Mouse (Mus musculus): ENCODE measurements around the gene Ppfibp2.

Gene Ppfibp2

DNA sequence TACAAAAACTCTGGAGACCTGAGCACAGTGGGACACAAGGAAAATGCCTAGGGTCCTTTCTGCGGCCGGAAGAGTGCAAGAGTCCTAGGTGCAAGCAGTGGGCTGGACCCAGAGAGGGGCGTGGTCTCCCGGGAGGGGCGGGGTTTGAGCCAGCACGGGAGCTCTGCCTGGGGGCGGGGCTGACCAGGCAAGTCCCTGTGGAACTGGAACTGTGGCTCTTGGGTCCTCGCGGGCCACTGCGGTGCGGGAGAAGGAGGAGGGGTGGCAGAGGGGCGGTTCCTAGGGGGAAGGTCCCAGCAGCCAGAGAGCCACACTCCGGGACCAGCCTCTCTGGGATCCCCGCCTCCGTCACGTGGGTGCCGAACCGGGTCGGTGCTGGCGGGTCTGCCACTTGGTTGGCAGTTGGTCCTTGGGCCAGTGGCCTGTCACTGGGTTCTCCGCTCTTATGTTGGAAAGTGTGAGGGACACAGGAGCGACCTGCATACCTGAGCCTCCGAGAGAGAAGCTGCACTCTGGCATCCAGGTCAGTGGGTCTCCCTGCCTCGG, at the start of gene Ppfibp2:
Gene Ppfibp2 (plus strand): TSS at position 351 of the 546 bp plus-strand sequence.
- DNase-seq (ENCODE audit: low spot score) = peak; percentile 95

DNA sequence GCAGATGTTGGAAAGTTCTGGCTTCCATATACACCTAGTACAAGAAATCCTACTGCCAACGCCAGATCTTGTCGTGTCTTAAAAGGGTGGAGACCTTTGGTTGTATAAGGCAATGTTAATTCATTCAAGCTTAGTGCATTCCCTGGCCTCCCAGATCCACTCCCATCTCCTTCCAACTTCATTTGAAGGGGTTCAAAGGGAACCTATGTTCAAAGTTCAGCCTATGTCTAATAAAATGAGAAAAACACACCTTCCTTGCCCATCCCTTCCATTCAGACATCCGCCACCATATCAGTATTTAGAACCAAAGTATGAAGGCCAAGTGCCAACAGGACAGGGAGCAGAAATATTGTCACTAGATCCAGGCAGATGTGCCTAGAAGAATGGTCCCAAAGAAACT, 47.1 kb upstream of the Ppfibp2 start:
- no peak for DNase-seq (ENCODE audit: low spot score)

DNA sequence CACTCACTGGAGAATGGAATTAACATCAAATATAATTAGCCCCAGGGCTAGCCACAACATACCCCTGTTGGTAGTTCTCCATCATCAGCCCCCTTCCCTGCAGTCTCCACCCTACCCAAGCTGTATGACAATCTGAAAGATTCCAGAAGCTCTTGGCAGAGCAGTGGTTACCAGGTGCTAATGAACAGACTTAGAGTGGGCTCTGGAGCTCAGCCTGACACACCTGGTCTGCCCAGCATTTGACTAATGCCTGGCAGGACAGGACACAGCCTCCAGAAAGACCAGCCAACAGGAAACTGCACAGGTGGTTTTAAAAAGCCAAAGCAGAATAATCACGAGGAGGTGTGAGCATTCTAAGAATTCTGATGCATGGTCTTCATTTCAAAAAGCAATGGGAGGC, 41.5 kb upstream of the Ppfibp2 start:
- no peak for DNase-seq (ENCODE audit: low spot score)

DNA sequence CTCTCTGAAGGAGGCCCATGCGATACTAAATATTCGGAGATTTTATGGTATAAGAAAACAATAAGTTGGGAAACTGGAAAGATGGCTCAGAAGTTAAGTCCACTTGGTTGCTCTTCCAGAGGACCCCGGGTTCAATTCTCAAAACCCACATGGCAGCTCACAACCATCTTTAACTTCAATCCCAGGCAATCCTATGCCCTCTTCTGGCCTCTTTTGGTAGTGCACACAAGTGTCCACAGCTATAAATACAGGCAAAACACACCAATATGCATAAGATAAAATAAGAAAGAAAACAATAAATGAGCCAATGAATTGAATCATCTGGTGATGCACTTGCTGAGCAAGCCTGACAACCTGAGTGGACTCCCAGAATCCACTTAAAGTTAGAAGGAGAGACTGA, 39.1 kb upstream of the Ppfibp2 start:
- no peak for DNase-seq (ENCODE audit: low spot score)

DNA sequence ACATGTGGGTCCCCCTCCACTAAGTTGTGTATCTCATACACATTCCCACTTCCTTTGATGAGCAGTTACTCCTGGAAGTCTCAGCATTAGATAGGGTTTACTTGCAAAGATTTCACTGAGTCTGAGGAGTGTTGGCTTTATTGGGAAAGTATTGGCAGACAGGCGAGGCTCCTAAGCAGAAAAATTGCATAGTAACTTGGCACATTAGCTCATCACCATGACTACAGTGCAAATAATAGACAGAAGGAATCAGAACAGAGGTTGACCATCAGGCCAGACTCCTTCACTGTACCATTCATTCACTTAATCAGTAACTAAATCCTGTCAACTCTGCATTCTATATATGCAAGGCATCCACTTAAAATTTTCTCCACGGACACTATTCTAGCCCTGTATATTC, 34.3 kb upstream of the Ppfibp2 start:
- no peak for DNase-seq (ENCODE audit: low spot score)

DNA sequence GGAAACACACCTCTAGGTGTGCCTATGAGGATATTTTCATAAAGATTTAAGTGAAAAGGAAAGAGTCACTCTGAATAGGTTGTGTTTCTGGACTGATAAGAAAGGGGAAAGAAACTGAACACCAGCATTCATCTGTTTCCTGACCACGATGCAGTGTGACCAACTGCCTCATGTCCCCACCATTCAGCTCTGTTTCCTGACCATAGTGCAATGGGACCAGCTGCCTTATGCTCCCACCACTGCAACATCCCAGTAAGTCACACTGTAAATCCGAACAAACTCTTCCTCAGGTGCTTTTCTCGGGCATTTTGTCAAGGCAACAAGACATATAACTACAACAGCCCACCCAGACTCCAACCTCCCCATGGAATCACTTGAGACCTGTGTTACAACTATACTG, 33.4 kb upstream of the Ppfibp2 start:
- DNase-seq (ENCODE audit: low spot score) = no peak

DNA sequence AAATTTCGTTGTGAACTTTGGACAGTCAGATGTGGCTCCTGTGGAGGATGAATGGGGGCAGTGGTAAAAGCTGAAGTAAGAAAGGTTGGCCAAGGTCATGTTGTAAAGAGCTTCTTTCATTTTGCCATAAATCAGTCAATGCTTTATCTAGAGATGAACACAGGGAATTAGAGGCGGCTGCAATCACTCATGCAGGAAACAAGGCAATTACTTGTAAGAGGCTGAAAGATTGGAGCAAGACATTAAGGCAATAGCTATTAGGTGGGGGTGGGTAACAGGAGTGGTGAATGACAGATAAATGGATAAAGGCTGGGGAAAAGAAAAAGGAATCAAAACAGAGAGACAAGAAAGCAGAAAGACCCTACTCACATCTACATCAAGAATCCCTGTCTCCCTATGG, 31.3 kb upstream of the Ppfibp2 start:
- DNase-seq (ENCODE audit: low spot score) = no peak

DNA sequence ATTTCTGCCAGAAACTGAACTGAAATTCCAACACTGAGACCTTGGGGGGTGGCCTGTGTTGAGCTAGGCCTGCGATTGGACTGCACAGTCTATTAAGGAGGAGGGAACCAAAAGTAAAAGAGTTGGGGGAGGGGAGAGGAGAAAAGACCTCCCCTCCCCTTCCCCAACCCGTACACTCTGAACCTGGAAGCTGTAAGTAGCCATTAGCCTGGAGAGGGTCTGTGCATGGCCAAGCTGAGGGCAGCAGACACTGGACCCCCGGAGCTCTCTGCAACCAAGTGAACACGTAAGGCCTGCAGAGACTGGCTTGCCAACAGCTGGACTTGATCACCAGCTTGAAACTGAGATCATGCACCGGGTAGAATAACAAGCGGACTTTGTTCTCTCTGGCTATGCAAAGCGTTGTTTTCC, 27.7 kb upstream of the Ppfibp2 start, which contains the start of gene Olfml1:
Gene Olfml1 (plus strand): TSS at position 186 of the 411 bp plus-strand sequence.
- DNase-seq (ENCODE audit: low spot score) = peak; percentile 8

DNA sequence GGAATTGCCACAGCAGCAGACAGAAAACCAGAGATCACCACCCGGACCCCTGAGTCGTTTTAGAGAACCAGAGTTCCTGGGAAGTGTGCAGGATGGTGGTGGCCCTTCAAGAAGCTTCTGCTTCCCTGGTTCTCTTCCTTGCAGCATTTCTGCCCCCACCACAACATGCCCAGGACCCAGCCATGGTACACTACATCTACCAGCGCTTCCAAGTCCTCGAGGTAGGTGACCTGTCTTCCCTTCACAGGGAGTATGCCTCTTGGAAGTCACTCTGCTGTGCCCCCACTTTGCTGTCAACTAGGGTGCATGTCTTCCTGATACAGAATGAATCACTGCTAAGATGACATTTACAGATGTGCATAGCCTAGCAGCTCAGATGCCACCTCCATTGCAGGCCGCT, 27.3 kb upstream of the Ppfibp2 start:
- DNase-seq (ENCODE audit: low spot score) = no peak

DNA sequence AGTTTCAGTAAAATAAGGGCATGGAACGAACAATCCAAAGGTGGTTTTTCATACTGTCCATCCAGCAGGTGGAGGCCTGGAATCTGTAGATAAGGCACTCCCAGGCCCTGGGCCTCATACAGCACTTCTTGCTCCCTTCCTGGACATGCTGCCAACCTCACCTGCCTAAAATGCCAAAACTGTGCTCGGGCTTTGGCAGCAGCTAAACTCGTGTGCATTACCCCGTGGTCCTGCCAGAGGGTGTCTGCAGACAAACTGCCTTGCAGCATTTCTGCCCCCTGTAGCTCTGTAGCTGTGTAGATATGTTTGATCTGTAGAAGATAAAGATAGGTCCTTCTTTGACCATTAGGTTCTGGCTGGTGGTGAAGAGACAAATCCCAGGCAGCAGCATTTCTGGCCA, 26.0 kb upstream of the Ppfibp2 start:
- peak; percentile 11 for DNase-seq (ENCODE audit: low spot score)

DNA sequence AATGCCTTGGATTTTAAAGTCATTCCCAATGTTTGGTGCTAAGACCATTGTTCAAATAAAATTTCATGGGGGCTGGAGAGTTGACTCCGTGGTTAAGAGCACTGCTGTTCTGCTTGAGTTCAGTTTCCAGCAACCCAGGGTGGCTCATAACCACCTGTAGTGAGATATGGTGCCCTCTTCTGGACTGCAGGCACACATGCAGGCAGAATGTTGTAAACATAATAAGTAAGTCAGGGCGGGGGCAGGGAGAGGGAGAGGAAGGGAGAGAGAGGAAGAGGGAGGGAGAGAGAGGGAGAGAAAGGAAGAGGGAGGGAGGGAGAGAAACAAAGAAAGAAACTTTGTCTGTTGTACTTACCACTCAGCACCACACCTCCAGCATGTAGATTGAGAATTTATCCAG, 21.2 kb upstream of the Ppfibp2 start:
- DNase-seq (ENCODE audit: low spot score) = no peak

DNA sequence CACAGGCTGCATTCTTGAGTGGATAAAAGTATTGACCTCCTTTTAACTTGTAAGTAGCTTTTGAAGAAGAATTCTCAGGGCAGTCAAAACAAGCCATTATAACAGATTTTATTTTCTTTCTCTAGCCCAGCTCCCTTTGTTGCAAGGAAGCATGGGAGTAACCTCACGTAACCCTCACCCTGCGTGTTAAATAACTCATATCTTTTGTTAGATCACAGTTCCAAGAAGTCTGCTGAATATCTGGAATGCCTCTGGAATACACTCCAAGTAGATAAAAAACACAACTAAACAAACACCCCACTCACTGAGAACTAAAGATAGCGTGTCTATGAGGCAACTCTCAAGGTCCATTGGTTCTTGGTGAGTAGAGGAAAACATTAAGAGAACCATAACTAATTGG, 20.7 kb upstream of the Ppfibp2 start:
- no peak for DNase-seq (ENCODE audit: low spot score)

DNA sequence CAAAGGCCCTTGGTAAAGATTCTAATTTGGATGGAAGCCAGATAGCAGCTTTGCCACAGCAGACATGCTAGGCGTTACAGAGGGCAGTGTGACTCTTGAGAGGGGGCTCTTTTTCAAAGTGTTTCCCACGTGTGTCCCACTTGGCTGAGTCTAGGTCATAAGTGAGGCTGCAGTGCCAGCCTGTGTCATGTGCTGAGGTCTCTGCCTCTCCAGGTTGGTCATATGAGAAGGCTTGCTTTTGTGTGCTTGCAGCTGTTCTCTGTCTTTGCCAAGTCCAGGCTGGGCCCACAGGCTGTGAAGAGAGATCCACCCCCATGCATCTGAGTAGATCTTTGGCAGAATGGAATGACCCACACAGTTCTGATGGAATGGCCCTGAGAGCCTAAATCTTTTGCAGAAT, 2.4 kb upstream of the Ppfibp2 start:
- no peak for DNase-seq (ENCODE audit: low spot score)

DNA sequence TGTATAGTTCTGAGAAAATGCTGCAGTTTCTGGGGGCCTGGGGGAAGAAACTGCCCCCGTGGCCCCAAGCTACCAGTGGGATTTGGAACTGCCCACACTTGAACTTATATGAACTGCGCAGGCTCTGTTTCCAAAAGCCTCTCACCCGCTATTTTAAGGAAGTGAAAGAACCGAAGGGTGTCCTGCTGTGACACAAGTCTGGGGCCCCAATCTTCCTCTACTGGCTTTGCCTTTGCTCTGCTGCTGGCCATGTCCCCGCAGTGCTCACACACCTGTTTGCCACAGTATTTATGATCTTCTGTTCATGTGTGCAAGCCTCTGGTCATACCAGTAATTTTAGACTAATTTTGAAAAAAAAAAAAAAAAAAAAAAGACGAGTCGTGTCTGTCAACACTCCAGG, 1.1 kb upstream of the Ppfibp2 start:
- DNase-seq (ENCODE audit: low spot score) = no peak

DNA sequence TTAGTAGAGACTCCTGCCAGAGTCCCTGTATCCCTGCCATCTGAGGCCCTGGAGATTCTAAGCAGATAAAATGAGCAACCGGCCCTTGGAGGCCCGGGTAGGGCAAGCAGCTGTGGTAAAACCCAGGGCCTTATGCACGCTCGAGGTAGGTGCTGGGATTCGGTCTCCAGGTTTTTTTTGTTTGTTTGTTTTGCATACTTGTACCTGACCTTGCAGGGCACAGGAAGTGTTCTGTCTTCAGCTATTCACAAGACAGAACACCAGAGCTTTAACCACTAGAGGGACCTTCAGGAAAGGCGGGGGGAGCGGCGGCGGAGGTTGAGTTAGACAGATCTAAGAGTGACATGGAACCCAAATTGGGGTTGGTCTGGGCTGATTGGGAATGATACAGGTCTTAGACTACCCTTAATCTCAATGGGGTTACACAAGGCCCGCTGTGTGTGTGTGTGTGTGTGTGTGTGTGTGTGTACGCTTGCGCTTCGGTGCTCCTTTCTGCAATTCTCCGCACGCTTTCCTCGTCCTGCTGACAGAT, 616 bp upstream of the Ppfibp2 start:
- DNase-seq (ENCODE audit: low spot score) = peak; percentile 33

DNA sequence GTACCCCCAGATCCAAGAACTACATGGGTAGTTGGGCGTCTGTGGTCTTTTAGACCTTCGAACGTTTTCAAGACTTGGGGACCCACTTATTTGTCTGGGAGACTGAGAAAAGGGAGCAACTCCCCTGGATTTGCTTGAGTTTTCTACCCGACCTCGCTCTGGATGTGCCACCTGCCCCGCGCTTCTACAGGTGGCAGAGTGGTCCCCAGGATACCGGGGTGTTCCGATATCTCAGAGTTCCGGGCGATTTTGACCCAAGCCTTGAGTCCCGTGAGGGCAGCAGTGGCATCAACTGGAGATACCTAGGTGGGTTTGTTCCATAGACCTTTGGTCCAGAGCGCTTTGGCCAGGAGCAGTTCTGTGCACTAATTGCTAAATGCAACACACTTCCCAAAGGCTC, 419 bp downstream of the Ppfibp2 start:
- no peak for DNase-seq (ENCODE audit: low spot score)

DNA sequence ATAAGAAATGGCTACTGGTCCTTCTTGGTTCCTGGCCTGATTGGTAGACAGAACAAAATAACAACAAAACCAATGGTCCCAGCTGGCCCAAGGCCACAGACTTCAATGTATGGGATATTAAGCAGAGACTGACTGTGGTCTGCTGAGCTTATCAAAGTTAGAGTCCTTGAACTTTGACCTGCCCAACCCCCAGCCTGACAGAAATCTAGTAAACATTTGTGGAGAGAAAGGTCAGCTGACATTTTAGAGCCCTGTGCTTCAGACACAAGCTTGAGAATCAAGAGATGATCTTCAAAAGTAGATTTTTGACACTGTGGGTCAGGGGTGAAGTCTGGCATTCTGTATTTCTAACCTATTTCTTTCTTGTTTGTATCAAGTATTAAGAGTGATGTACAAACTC, 1.7 kb downstream of the Ppfibp2 start:
- DNase-seq (ENCODE audit: low spot score) = no peak

DNA sequence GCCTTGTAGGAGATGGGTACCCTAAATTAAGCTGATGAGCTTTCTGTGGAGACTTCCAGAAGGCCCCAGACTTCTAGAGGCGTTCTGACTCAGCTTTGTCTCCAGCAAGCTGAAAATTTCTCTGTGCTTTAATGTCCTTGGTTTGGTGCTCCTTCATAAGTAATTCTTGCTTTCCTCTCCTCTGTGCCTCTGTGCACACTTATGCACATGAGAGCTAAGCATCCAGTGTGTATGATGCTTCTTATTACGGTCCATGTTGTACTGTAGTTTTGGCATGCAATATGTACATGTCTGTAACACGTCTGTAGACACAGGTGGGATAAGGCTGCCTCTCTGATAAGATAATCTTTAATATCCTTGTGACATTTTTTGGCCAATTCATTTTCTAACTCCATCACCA, 2.9 kb downstream of the Ppfibp2 start:
- DNase-seq (ENCODE audit: low spot score) = no peak

DNA sequence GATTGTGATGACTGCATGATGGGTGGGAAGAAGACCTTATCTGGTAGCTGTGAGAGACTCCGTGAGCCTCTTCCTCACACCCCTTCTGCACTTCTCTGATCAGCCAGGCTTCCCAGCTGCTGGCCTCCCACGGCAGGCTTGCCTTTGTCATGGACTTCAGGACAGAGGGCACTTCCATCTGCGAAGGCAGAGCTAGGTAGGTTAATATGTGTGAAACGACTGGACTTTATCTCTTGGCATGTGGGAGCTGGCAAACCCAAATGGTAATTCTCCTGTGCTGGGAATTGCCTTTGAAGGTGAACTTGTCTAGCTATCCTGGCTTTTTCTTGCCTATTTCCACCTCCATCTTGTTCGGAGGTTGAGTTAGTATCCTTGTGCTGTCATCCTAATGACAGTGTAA, 5.6 kb downstream of the Ppfibp2 start:
- DNase-seq (ENCODE audit: low spot score) = no peak

DNA sequence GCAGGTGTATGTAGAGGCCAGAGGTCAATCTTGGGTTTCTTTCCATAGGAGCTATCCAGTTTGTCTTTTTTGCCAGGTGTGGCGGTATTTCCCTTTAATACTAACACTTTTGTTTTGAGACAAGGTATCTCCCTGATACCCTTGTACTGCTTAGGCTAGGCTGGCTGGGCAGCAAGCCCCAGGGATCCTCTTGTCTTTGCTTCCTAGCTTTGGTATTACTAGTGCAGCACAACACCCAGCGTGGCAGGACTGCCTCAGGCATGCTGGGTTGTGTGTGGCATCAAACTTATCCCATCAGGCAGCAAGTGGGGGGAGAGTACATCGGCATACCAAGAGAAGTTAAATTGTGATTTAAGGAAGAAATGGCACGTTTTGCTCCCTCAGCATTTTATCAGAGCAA, 7.5 kb downstream of the Ppfibp2 start:
- no peak for DNase-seq (ENCODE audit: low spot score)

DNA sequence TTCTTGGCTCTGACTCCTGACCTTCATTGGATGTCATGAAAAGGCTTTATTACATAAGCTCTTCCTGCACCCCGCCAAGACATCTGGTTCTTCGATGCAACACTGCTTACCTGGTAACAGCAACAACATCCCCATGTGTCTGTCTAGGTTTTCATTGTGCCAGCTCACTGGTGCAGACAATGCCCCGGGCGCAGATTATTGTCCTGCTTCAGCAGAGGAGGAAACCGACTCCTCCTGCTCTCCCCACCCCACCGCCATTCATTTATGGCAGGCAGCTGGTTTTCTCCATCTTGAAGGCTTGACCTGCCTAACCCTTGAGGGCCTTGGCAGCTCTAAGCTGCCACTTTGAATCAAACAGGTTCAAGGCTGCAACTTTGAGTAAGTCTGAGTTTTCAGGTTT, 7.9 kb downstream of the Ppfibp2 start:
- peak; percentile 8 for DNase-seq (ENCODE audit: low spot score)

DNA sequence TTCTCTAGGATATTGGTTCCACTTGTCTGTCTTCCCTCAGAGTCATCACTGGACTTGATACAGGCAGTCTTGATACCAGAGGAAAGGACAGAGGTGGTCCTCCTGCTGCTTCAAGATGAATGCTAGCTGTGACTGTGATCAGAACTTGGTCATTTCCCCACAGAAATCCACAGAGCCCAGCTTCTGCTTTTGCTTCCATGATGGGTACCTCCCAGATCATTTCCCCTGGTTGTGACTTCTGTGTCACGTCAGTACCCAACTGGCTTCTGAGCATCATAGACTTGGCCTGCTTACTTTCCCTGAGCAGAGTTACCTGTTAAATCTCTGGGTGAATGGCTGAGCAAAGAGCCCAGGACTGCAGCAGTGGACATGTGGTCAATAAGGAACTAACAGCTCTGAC, 12.8 kb downstream of the Ppfibp2 start:
- DNase-seq (ENCODE audit: low spot score) = no peak

DNA sequence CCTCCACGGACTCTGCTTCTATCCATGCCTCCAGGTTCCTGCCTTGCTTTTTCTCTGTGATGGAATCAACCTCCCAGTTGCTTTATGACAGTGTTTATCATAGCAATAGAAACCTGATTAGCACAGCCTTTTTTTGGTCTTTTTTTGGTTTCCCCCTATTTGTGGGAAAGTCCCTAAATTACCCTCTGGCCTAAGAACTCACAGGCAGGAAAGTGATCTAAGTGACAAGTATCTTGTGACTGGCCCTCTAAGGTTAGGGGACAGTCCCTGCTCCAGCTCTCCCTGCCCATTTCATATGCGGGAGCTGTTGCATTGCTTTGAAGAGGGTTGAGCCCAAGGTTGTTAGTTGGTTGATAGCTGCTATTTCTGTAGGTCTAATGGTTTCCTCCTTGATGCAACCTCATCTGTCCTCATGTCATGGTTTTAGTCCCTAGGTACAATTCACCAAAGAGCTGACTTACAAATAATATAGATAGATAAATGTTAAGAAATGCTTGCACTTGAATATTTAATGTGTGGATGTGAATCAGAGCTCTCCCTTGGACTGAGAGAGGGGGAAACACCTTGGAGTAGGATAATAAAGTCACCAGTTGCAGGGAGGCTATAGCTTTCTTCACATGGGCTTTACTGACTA, 14.7 kb downstream of the Ppfibp2 start:
- no peak for DNase-seq (ENCODE audit: low spot score)

DNA sequence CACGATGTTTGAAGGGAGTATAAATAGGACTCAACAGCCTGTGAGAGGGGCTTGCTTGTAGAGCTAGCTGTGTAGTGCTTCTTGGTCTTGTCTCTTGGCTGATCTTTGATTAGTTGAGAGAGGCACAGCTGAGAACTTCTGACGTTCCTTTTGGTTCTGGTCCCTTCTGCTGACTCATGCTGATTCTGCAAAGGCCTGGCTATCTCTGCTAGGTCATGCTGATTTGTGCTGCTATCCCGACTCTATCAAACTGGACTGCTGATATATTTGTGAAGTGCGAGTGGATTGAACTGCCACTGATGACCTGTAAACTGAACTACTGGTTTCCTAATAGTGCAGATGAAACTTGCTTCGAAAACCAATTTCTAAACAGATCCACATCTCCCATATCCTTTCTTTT, 15.9 kb downstream of the Ppfibp2 start:
- no peak for DNase-seq (ENCODE audit: low spot score)

Measured in ovary, postnatal 36 days (tissue).